24 mouse cellular contexts compared by ENCODE assay signal in genomic region chr7:47148298-47148697, GRCm38 (mm10). TPM values are rescaled to one million over a fixed set of nuclear protein-coding genes. Genes with fewer than 3 reads are reported as not detected.
"Had no signal": no experiment of that assay in that cellular context is flagged by ENCODE, and none has a peak within 500 bp of the region (broad histone marks: within the 10 kb centered on the region; RNA-seq: fewer than 3 reads in every experiment).

No protein-coding gene starts in this region.

- H3K4me3 ChIP-seq: neural tube, embryonic 15.5 days; stomach, embryonic 15.5 days had no signal

- H3K36me3 ChIP-seq: neural tube, embryonic 15.5 days; stomach, embryonic 15.5 days had no signal

- H3K4me1 ChIP-seq: neural tube, embryonic 15.5 days; stomach, embryonic 15.5 days had no signal

- H3K27me3 ChIP-seq: stomach, embryonic 15.5 days had no signal

- DNase-seq: retina, postnatal 1 day; right cerebral cortex, adult 18-20 months; right cerebral cortex, postnatal 14 days; right cerebral cortex, postnatal 25 days; right cerebral cortex, postnatal 4 days; spleen, adult 18-20 months; thymus, adult 18-20 months; thymus, adult 2 months; thymus, postnatal 14 days; thymus, postnatal 25 days; thymus, postnatal 36 days; thymus, postnatal 4 days had no signal

- H3K27ac ChIP-seq: neural tube, embryonic 15.5 days; stomach, embryonic 15.5 days; stomach, postnatal 0 days had no signal

- H3K4me2 ChIP-seq: neural tube, embryonic 15.5 days; stomach, embryonic 15.5 days had no signal

- H3K9me3 ChIP-seq: neural tube, embryonic 15.5 days; stomach, embryonic 15.5 days had no signal

- H3K9ac ChIP-seq: neural tube, embryonic 15.5 days; stomach, embryonic 15.5 days had no signal

RNA-seq across cellular contexts. Expression of gene Ptpn5, which starts 14.8 kb away (rescaled TPM):
- total RNA-seq: neutrophil, adult 5-6 weeks had no signal

RNA-seq across cellular contexts. Expression of gene Mrgpra6, which starts 56.4 kb away (rescaled TPM):
- total RNA-seq: neutrophil, adult 5-6 weeks had no signal
- polyA plus RNA-seq: neural tube, embryonic 14.5 days; neural tube, embryonic 15.5 days; small intestine, adult 2 months; spleen, adult 2 months; stomach, embryonic 14.5 days; stomach, embryonic 15.5 days; stomach, embryonic 16.5 days; stomach, postnatal 0 days; testis, adult 2 months; thymus, adult 2 months; thymus, postnatal 0 days; urinary bladder, adult 2 months had no signal
